Mouse (Mus musculus) E14TG2a.4 (cell line): ENCODE data around the gene Lrrc46.

ENCODE experiments used
- CTCF ChIP-seq: conservative IDR thresholded peaks from 2 replicates; pipeline ENCODE4 v1.5.1; 2014; ENCODE audit warnings: low read length
- NANOG ChIP-seq: IDR thresholded peaks from 2 replicates; pipeline ENCODE4 v1.6.1; 2014; ENCODE audit warnings: borderline replicate concordance, low read length, mixed read lengths
- POU5F1 ChIP-seq: IDR thresholded peaks from 2 replicates; pipeline ENCODE4 v1.6.1; 2014; ENCODE audit warnings: low read length, borderline replicate concordance

- no peak for TF ChIP-seq CTCF
- no peak for TF ChIP-seq POU5F1
- TF ChIP-seq NANOG, result no peak
These were observed 20.0 kb downstream of the Lrrc46 start for GRCm38 (mm10) chr11:97021121-97021765.
